Mouse (Mus musculus): Measurements from ENCODE around the gene Smarcal1. TPM values are rescaled to one million over a fixed set of nuclear protein-coding genes. Genes with fewer than 3 reads are reported as not detected.
A peak's percentile ranks its signal among the peaks of the same experiment; 100 is the strongest.

Gene Smarcal1
- polyA plus RNA-seq, 1 experiment from 2014 or later: 23.9 TPM

- 86% methylated on average over 6 of the region's 6 CpGs for WGBS
Observed at GRCm38 (mm10) chr1:72612172-72612571, 29.1 kb downstream of the Smarcal1 start.

GRCm38 (mm10) chr1:72635221-72635620 is 52.2 kb downstream of the Smarcal1 start:
- H3K4me1 ChIP-seq: no peaks in the 10 kb centered on the region
- WGBS: 24% methylated on average over 5 of the region's 5 CpGs
- no peak overlapping the region for H3K9ac ChIP-seq (replicated peaks)
- H3K9me3 ChIP-seq (replicated peaks): no peaks in the 10 kb centered on the region
- no peaks in the 10 kb centered on the region for H3K27me3 ChIP-seq (replicated peaks)
- ATAC-seq (ENCODE audit: low FRiP score): no peak
- no peak overlapping the region for H3K4me2 ChIP-seq
- no peak overlapping the region for H3K27ac ChIP-seq (replicated peaks)
- peaks cover 39% of the 10 kb centered on the region for H3K36me3 ChIP-seq
- H3K4me3 ChIP-seq (replicated peaks): no peak overlapping the region

More at GRCm38 (mm10) chr1:72612172-72612571, 29.1 kb downstream of the Smarcal1 start:
- ATAC-seq (ENCODE audit: low FRiP score): no peak
- H3K9ac ChIP-seq (replicated peaks): no peak overlapping the region
- no peaks in the 10 kb centered on the region for H3K27me3 ChIP-seq (replicated peaks)
- H3K4me3 ChIP-seq (replicated peaks): no peak overlapping the region
- H3K27ac ChIP-seq (replicated peaks): no peak overlapping the region
- no peak overlapping the region for H3K4me2 ChIP-seq
- peaks cover 6% of the 10 kb centered on the region; the same call in 1 of the 2 replicates for H3K4me1 ChIP-seq
- H3K36me3 ChIP-seq: peaks cover 69% of the 10 kb centered on the region
- H3K9me3 ChIP-seq (replicated peaks): no peaks in the 10 kb centered on the region

GRCm38 (mm10) chr1:72640658-72641410 is 57.8 kb downstream of the Smarcal1 start:
- no peaks in the 10 kb centered on the region for H3K9me3 ChIP-seq (replicated peaks)
- ATAC-seq (ENCODE audit: low FRiP score): peak; percentile 89
- H3K4me2 ChIP-seq: peak overlapping the region; percentile 67
- H3K36me3 ChIP-seq: no peaks in the 10 kb centered on the region
- peak overlapping the region; percentile 68; the same call in 1 of the 2 replicates for H3K27ac ChIP-seq (replicated peaks)
- H3K4me1 ChIP-seq: 0 out of 2 replicates have a peak, but pooled peaks cover 3% of the 10 kb centered on the region
- H3K9ac ChIP-seq (replicated peaks): no peak overlapping the region
- WGBS: 40% methylated on average over 49 of the region's 49 CpGs
- H3K27me3 ChIP-seq (replicated peaks): no peaks in the 10 kb centered on the region
- peak overlapping the region; percentile 38 for H3K4me3 ChIP-seq (replicated peaks)

- no peak overlapping the region for H3K4me2 ChIP-seq
- H3K27ac ChIP-seq (replicated peaks): no peak overlapping the region
- H3K4me3 ChIP-seq (replicated peaks): no peak overlapping the region
- H3K36me3 ChIP-seq: no peaks in the 10 kb centered on the region
- no peaks in the 10 kb centered on the region for H3K27me3 ChIP-seq (replicated peaks)
- WGBS: 60% methylated on average over 3 of the region's 3 CpGs
- no peaks in the 10 kb centered on the region for H3K4me1 ChIP-seq
- no peaks in the 10 kb centered on the region for H3K9me3 ChIP-seq (replicated peaks)
- no peak overlapping the region for H3K9ac ChIP-seq (replicated peaks)
- ATAC-seq (ENCODE audit: low FRiP score): no peak
Observed at GRCm38 (mm10) chr1:72673070-72673469, 90.0 kb downstream of the Smarcal1 start.

Other genes with a start within 250 kb of the Smarcal1 start
- 8.5 and 9.6 TPM in 2 replicates for gene March4, start 46.3 kb upstream of the Smarcal1 start, polyA plus RNA-seq (2015; fragmentation: Nextera tagmentation; extraction: Ambion mirVana)
- not detected in 2 replicates for gene Ankar, start 117.3 kb downstream of the Smarcal1 start, polyA plus RNA-seq (2015; fragmentation: Nextera tagmentation; extraction: Ambion mirVana)
- 1,001 and 1,078 TPM in 2 replicates for gene Rpl37a, start 128.0 kb downstream of the Smarcal1 start, polyA plus RNA-seq (2015; fragmentation: Nextera tagmentation; extraction: Ambion mirVana)
- gene Igfbp2, start 241.3 kb downstream of the Smarcal1 start, polyA plus RNA-seq (2015; fragmentation: Nextera tagmentation; extraction: Ambion mirVana): 278 and 341 TPM in 2 replicates

Data from neural tube, embryonic 15.5 days (tissue).